Mouse (Mus musculus): ENCODE results near the gene Tlx3.

GRCm38 (mm10) chr11:33217384-33218079 is 14.1 kb upstream of the Tlx3 start:
- TF ChIP-seq CTCF (IDR thresholded peaks at IDR 0.05; ENCODE audit: extremely low read depth, insufficient read length, insufficient replicate concordance, low read depth, low read length) = no peak
- TF ChIP-seq POLR2A (IDR thresholded peaks at IDR 0.05; ENCODE audit: low read depth, low read length) = no peak
